Mouse (Mus musculus) retina, adult 2 months (tissue): ENCODE measurements around the gene Gm7257.

Experiments used
- DNase-seq: peaks from one replicate; pipeline ENCODE4 v3.0.0-alpha.2; 2012; ENCODE audit warnings: low read depth, low spot score

Gm7257 gene

GRCm38 (mm10) chr9:36431584-36431983, at the start of gene Gm7257:
Gene Gm7257 (plus strand): TSS chr9:36431884.
- no peak for DNase-seq

GRCm38 (mm10) chr9:36402991-36403390, 28.7 kb upstream of the Gm7257 start:
- DNase-seq = no peak

- no peak for DNase-seq
These were observed 3.5 kb downstream of the Gm7257 start for GRCm38 (mm10) chr9:36435051-36435764.

GRCm38 (mm10) chr9:36475338-36475737, 43.7 kb downstream of the Gm7257 start, which contains the start of gene Gm9513:
Gene Gm9513 (plus strand): TSS chr9:36475638.
- DNase-seq = no peak
